Mouse (Mus musculus) thymus, adult 2 months (tissue): ENCODE data around the gene Mbd5.

Experiments used
- CTCF ChIP-seq: fragments of 200-500 bp; IDR thresholded peaks from 2 replicates; pipeline ENCODE4 v1.5.1; 2012; ENCODE audit warnings: mild to moderate bottlenecking, control low read depth, low read length, moderate library complexity, borderline replicate concordance; ENCODE audit not compliant: control insufficient read depth, poor library complexity, insufficient read depth; ENCODE audit errors: extremely low read depth
- POLR2A ChIP-seq: fragments of 200-500 bp; IDR thresholded peaks from 2 replicates; pipeline ENCODE4 v1.6.1; 2012; ENCODE audit warnings: mild to moderate bottlenecking, low read length, control low read depth, moderate library complexity; ENCODE audit not compliant: control insufficient read depth, poor library complexity, insufficient read depth; ENCODE audit errors: extremely low read depth

DNA sequence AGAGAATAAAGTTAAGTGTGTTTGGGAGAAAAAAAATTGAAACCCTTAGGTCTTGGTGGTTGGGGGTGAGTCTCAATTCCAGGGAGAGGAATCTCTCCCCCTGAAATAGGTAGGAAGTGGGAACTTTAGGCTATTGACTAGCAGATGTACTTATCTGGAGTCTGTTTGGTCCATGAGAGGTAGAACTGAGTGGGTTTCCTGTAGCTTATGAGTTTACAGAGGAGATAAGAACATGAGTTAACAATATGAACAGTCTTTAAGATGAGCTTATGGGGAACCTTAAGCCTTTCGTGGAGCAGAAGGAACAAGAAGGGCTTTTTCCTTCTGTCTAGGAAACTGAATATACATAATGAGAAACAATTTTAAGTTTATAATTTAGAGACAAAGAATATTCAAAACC, 404.8 kb downstream of the Mbd5 start:
- TF ChIP-seq CTCF, result no peak
- no peak for TF ChIP-seq POLR2A
